Mouse (Mus musculus) hindbrain, postnatal 0 days (tissue): ENCODE measurements around the gene Iffo1. TPM values are rescaled to one million over a fixed set of nuclear protein-coding genes. Genes with fewer than 3 reads are reported as not detected.

Source experiments
- ATAC-seq: fragments of 200-750 bp; cut with Nextera tagmentation; 2 replicates; pipeline ENCODE4 v1.8.0; 2017; ENCODE audit warnings: mild to moderate bottlenecking, moderate TSS enrichment, moderate library complexity
- DNase-seq: peaks from one replicate; pipeline ENCODE4 v3.0.0-alpha.2; 2015; ENCODE audit warnings: low spot score
- H3K27ac ChIP-seq: fragments of 300-500 bp; sonication (generic); 2 replicates; pipeline ENCODE4 v1.5.1; 2014; ENCODE audit warnings: mild to moderate bottlenecking
- H3K27me3 ChIP-seq: fragments of 300-500 bp; sonication (generic); 2 replicates; pipeline ENCODE4 v1.6.1; 2014; ENCODE audit warnings: low read length, mixed read lengths; ENCODE audit not compliant: insufficient read depth
- H3K36me3 ChIP-seq: fragments of 300-500 bp; sonication (generic); 2 replicates; pipeline ENCODE4 v1.6.1; 2014; ENCODE audit warnings: low read length, mixed read lengths; ENCODE audit not compliant: insufficient read depth
- H3K4me1 ChIP-seq: fragments of 300-500 bp; sonication (generic); 2 replicates; pipeline ENCODE4 v1.6.1; 2014; ENCODE audit warnings: antibody characterized with exemption, low read length, mixed read lengths; ENCODE audit not compliant: insufficient read depth
- H3K4me2 ChIP-seq: fragments of 300-500 bp; sonication (generic); 2 replicates; pipeline ENCODE4 v1.6.1; 2014; ENCODE audit warnings: low read depth, mild to moderate bottlenecking, low read length, moderate library complexity, mixed read lengths
- H3K4me3 ChIP-seq: fragments of 300-500 bp; sonication (generic); 2 replicates; pipeline ENCODE4 v1.5.1; 2014; ENCODE audit warnings: low read length
- H3K9ac ChIP-seq: fragments of 300-500 bp; sonication (generic); replicated peaks from 2 replicates; pipeline ENCODE4 v1.6.1; 2014; ENCODE audit warnings: mild to moderate bottlenecking, low read length, moderate library complexity, mixed read lengths
- H3K9me3 ChIP-seq: fragments of 300-500 bp; sonication (generic); 2 replicates; pipeline ENCODE4 v1.6.1; 2016; ENCODE audit warnings: low read length, mixed read lengths
- CTCF ChIP-seq: IDR thresholded peaks from 2 replicates; pipeline ENCODE4 v1.5.1; 2016; ENCODE audit warnings: antibody characterized with exemption, control low read depth, low read depth
- WGBS: fragments of 180-500 bp; shearing (Covaris S2); extraction: QIAGEN DNeasy Blood & Tissue Kit; methylation state at CpG from one replicate; pipeline ENCODE4 v1.1.7; 2014; 5-methylcytosine and 5-hydroxymethylcytosine counted together
- polyA plus RNA-seq: library from polyadenylated mRNA; unstranded; fragments of >200 nt; fragmentation: Nextera tagmentation; extraction: Ambion mirVana; gene quantifications from 2 replicates; pipeline ENCODE4 v1.2.1, GENCODE M21; 2015
- total RNA-seq: library from RNA; depleted of rRNA; stranded (reverse); fragments of >200 nt; gene quantifications from 2 replicates; pipeline ENCODE4 v1.2.3, GENCODE M21; 2014

Iffo1 gene
- total and polyA plus RNA-seq, 2 experiments from 2014 or later: 20.3 to 30.5 TPM

- Histone ChIP-seq H3K27me3 (no peaks in the 10 kb centered on the region), H3K4me2 (peak overlapping the region; percentile 92), H3K4me1 (peaks cover 27% of the 10 kb centered on the region), H3K36me3 (peaks cover 30% of the 10 kb centered on the region), H3K9ac (peak overlapping the region; percentile 74), H3K9me3 (no peaks in the 10 kb centered on the region), H3K4me3 (peak overlapping the region; percentile 91), H3K27ac (peak overlapping the region; percentile 70)
- ATAC-seq: no peak
- DNase-seq: no peak
- 43% methylated on average over 3 of the region's 3 CpGs for WGBS
- TF ChIP-seq CTCF: no peak
Measured at GRCm38 (mm10) chr6:125098513-125098912, 46.5 kb upstream of the Iffo1 start.

GRCm38 (mm10) chr6:125099421-125099971, 45.5 kb upstream of the Iffo1 start:
- peak; percentile 70 for DNase-seq
- no peak for ATAC-seq
- no peak for TF ChIP-seq CTCF
- peak overlapping the region; percentile 55 for H3K9ac ChIP-seq
- H3K4me1 ChIP-seq: peaks cover 27% of the 10 kb centered on the region
- H3K4me2 ChIP-seq: peak overlapping the region; percentile 92
- no peaks in the 10 kb centered on the region for H3K27me3 ChIP-seq
- H3K36me3 ChIP-seq: peaks cover 36% of the 10 kb centered on the region
- H3K4me3 ChIP-seq: peak overlapping the region; percentile 17
- H3K9me3 ChIP-seq: no peaks in the 10 kb centered on the region
- WGBS: 20% methylated on average over 5 of the region's 5 CpGs
- H3K27ac ChIP-seq: peak overlapping the region; percentile 70

GRCm38 (mm10) chr6:125101444-125101843, 43.6 kb upstream of the Iffo1 start:
- Histone ChIP-seq H3K36me3 (peaks cover 54% of the 10 kb centered on the region), H3K4me2 (no peak overlapping the region), H3K9ac (no peak overlapping the region), H3K27ac (no peak overlapping the region), H3K9me3 (no peaks in the 10 kb centered on the region), H3K4me1 (peaks cover 27% of the 10 kb centered on the region), H3K27me3 (no peaks in the 10 kb centered on the region), H3K4me3 (no peak overlapping the region)
- DNase-seq (no peak), ATAC-seq (no peak)
- no peak for TF ChIP-seq CTCF
- WGBS: 81% methylated on average over 9 of the region's 9 CpGs

- Histone ChIP-seq H3K4me3 (no peak overlapping the region), H3K9me3 (no peaks in the 10 kb centered on the region), H3K4me2 (no peak overlapping the region), H3K27ac (no peak overlapping the region), H3K9ac (no peak overlapping the region), H3K27me3 (no peaks in the 10 kb centered on the region), H3K4me1 (peaks cover 9% of the 10 kb centered on the region), H3K36me3 (peaks cover 82% of the 10 kb centered on the region)
- TF ChIP-seq CTCF: no peak
- no peak for DNase-seq
- 91% methylated on average over 4 of the region's 4 CpGs for WGBS
- ATAC-seq: no peak
Measured at GRCm38 (mm10) chr6:125104223-125104622, 40.8 kb upstream of the Iffo1 start.

GRCm38 (mm10) chr6:125107705-125108104, 37.3 kb upstream of the Iffo1 start:
- ATAC-seq (no peak), DNase-seq (no peak)
- Histone ChIP-seq H3K4me2 (no peak overlapping the region), H3K27ac (no peak overlapping the region), H3K36me3 (peaks cover 89% of the 10 kb centered on the region), H3K4me1 (no peaks in the 10 kb centered on the region), H3K9ac (no peak overlapping the region), H3K4me3 (no peak overlapping the region), H3K9me3 (no peaks in the 10 kb centered on the region), H3K27me3 (no peaks in the 10 kb centered on the region)
- peak; percentile 53 for TF ChIP-seq CTCF
- WGBS: 96% methylated on average over 2 of the region's 2 CpGs

- Histone ChIP-seq H3K4me1 (no peaks in the 10 kb centered on the region), H3K9ac (no peak overlapping the region), H3K27ac (no peak overlapping the region), H3K9me3 (no peaks in the 10 kb centered on the region), H3K27me3 (no peaks in the 10 kb centered on the region), H3K4me2 (no peak overlapping the region), H3K4me3 (no peak overlapping the region), H3K36me3 (peaks cover 95% of the 10 kb centered on the region)
- WGBS: 94% methylated on average over 14 of the region's 14 CpGs
- no peak for TF ChIP-seq CTCF
- ATAC-seq (no peak), DNase-seq (no peak)
Measured at GRCm38 (mm10) chr6:125109371-125109770, 35.7 kb upstream of the Iffo1 start.

GRCm38 (mm10) chr6:125110927-125111326, 34.1 kb upstream of the Iffo1 start:
- Histone ChIP-seq H3K27ac (no peak overlapping the region), H3K4me3 (no peak overlapping the region), H3K4me1 (no peaks in the 10 kb centered on the region), H3K27me3 (no peaks in the 10 kb centered on the region), H3K9me3 (no peaks in the 10 kb centered on the region), H3K9ac (no peak overlapping the region), H3K36me3 (peaks cover 86% of the 10 kb centered on the region), H3K4me2 (no peak overlapping the region)
- peak; percentile 74 for DNase-seq
- ATAC-seq: peak; percentile 69
- TF ChIP-seq CTCF: peak; percentile 68
- 89% methylated on average over 7 of the region's 7 CpGs for WGBS
